Mouse (Mus musculus): ENCODE results near the gene Slc39a11. TPM values are rescaled to one million over a fixed set of nuclear protein-coding genes. Genes with fewer than 3 reads are reported as not detected.

The Slc39a11 gene
- total RNA-seq, 2 experiments from 2014 or later: 17.7 to 19.1 TPM

- no peak for ATAC-seq (replicated peaks; ENCODE audit: low FRiP score, low TSS enrichment, poor library complexity, severe bottlenecking)
Measured at GRCm38 (mm10) chr11:113522726-113523125, 127.2 kb downstream of the Slc39a11 start.

- ATAC-seq (replicated peaks; ENCODE audit: low FRiP score, low TSS enrichment, poor library complexity, severe bottlenecking): no peak
Measured at GRCm38 (mm10) chr11:113521469-113522190, 128.2 kb downstream of the Slc39a11 start.

GRCm38 (mm10) chr11:113520851-113521461 is 128.9 kb downstream of the Slc39a11 start:
- no peak for ATAC-seq (replicated peaks; ENCODE audit: low FRiP score, low TSS enrichment, poor library complexity, severe bottlenecking)

- no peak for ATAC-seq (replicated peaks; ENCODE audit: low FRiP score, low TSS enrichment, poor library complexity, severe bottlenecking)
Measured at GRCm38 (mm10) chr11:113520373-113520772, 129.5 kb downstream of the Slc39a11 start.

GRCm38 (mm10) chr11:113519973-113520372 is 129.9 kb downstream of the Slc39a11 start:
- no peak for ATAC-seq (replicated peaks; ENCODE audit: low FRiP score, low TSS enrichment, poor library complexity, severe bottlenecking)

GRCm38 (mm10) chr11:113518176-113518575 is 131.7 kb downstream of the Slc39a11 start:
- no peak for ATAC-seq (replicated peaks; ENCODE audit: low FRiP score, low TSS enrichment, poor library complexity, severe bottlenecking)

- ATAC-seq (replicated peaks; ENCODE audit: low FRiP score, low TSS enrichment, poor library complexity, severe bottlenecking): no peak
Measured at GRCm38 (mm10) chr11:113516156-113516555, 133.7 kb downstream of the Slc39a11 start.

GRCm38 (mm10) chr11:113512976-113513375 is 136.9 kb downstream of the Slc39a11 start:
- ATAC-seq (replicated peaks; ENCODE audit: low FRiP score, low TSS enrichment, poor library complexity, severe bottlenecking): no peak

GRCm38 (mm10) chr11:113512150-113512549 is 137.7 kb downstream of the Slc39a11 start:
- ATAC-seq (replicated peaks; ENCODE audit: low FRiP score, low TSS enrichment, poor library complexity, severe bottlenecking): peak; percentile 53; the same call in 1 of the 2 replicates

GRCm38 (mm10) chr11:113510969-113511625 is 138.8 kb downstream of the Slc39a11 start:
- ATAC-seq (replicated peaks; ENCODE audit: low FRiP score, low TSS enrichment, poor library complexity, severe bottlenecking): peak; percentile 24; the same call in 1 of the 2 replicates

- no peak for ATAC-seq (replicated peaks; ENCODE audit: low FRiP score, low TSS enrichment, poor library complexity, severe bottlenecking)
Measured at GRCm38 (mm10) chr11:113510249-113510648, 139.6 kb downstream of the Slc39a11 start.

GRCm38 (mm10) chr11:113507716-113508480 is 142.0 kb downstream of the Slc39a11 start:
- ATAC-seq (replicated peaks; ENCODE audit: low FRiP score, low TSS enrichment, poor library complexity, severe bottlenecking): no peak

GRCm38 (mm10) chr11:113505551-113506160 is 144.2 kb downstream of the Slc39a11 start:
- peak; percentile 60 for ATAC-seq (replicated peaks; ENCODE audit: low FRiP score, low TSS enrichment, poor library complexity, severe bottlenecking)

- ATAC-seq (replicated peaks; ENCODE audit: low FRiP score, low TSS enrichment, poor library complexity, severe bottlenecking): peak; percentile 75
Measured at GRCm38 (mm10) chr11:113504459-113505062, 145.3 kb downstream of the Slc39a11 start.

GRCm38 (mm10) chr11:113502968-113503367 is 146.9 kb downstream of the Slc39a11 start:
- no peak for ATAC-seq (replicated peaks; ENCODE audit: low FRiP score, low TSS enrichment, poor library complexity, severe bottlenecking)

GRCm38 (mm10) chr11:113500631-113501305 is 149.1 kb downstream of the Slc39a11 start:
- no peak for ATAC-seq (replicated peaks; ENCODE audit: low FRiP score, low TSS enrichment, poor library complexity, severe bottlenecking)

GRCm38 (mm10) chr11:113498889-113499288 is 151.0 kb downstream of the Slc39a11 start:
- peak; percentile 70 for ATAC-seq (replicated peaks; ENCODE audit: low FRiP score, low TSS enrichment, poor library complexity, severe bottlenecking)

GRCm38 (mm10) chr11:113494021-113494546 is 155.8 kb downstream of the Slc39a11 start:
- ATAC-seq (replicated peaks; ENCODE audit: low FRiP score, low TSS enrichment, poor library complexity, severe bottlenecking): no peak

All from megakaryocyte-erythroid progenitor cell, adult 5-6 weeks (primary cell).